Mouse (Mus musculus): ENCODE measurements around the gene Gzmd.
A peak's percentile ranks its signal among the peaks of the same experiment; 100 is the strongest.
"Not testable (repeated sequence)": the region's sequence is repeated elsewhere in the genome, so short reads cannot be mapped to it uniquely, and the experiment has no call there.

Gene Gzmd

DNA sequence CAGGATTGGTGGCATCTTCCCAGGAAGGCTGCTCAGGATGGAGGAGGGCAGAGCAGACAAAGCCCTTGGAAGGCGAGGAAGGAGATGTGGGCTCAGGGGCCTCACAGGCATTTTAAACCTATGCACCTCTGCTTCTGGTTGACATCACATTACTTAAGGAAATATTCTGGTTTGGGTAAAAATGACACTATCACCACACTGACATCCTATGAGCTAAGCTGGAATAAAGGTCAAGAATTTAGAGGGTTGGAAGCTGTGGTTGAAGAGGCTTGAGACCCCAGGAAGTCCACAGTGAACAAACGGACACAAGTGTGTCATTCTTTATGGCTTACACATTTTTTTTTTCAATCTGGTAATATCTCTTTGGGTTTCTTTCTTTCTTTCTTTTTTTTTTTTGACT, at the start of gene Gzmd:
Gene Gzmd, minus strand, starts transcription at position 101 of the 400 bp plus-strand sequence.
- DNase-seq (ENCODE audit: low spot score): not testable (repeated sequence)

DNA sequence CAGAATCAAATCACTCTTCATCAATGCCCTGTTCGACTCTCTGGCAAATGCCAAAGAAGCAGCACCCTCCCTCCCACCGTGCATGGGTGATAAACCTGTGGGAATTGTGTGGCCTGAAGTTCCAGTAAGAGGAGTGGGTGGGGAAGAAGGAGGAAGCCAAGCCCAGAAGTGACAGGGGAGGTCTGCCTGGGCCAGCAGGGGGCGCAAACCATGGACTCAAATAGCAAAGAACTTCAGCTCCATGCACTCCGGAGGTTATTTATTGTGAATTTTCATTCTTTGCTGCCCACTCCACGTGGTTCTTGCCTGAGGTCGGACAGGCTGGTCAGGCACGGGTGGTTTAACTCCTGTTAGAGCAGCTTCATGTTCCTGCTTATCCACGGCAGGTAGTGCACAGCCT, 45.2 kb upstream of the Gzmd start:
- DNase-seq (ENCODE audit: low spot score): peak; percentile 9

DNA sequence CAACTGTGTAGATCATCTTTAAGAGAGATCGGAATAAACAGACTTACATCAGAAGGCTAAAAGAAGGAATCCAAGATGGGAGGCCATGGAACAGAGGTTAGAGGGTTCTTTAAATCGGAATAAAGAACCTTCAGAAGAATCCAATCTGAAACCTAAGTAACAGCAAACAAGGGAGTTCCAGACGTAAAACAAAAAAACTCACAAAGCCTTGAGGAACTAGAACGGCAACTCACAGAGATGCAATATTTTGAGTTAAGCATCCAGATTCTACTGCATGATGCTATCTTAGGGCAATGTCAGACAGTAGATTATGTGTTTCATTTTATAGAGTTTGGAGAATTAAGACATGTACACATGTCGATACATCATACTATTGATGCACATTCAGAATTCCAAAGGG, 42.1 kb upstream of the Gzmd start, which contains the start of gene Gzmn:
Gene Gzmn, minus strand, starts transcription at position 101 of the 400 bp plus-strand sequence.
- DNase-seq (ENCODE audit: low spot score): no peak

DNA sequence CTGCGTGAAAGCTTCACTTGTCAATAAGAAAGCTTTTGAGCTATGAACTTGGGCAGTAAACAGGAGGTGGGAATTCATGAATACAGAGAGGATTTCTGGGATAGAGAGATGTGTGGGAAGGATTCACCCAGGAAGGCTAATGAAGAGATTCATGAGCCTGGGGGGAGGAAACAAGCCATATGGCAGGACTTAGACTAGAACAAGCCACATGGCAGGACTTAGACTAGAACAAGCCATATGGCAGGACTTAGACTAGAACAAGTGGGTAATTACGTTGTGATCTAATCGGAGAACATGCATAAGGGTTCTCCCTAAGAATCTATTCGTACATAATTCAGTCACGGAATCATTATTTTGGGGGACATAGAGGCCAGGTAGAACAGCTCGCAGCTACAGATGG, 41.0 kb upstream of the Gzmd start:
- no peak for DNase-seq (ENCODE audit: low spot score)

DNA sequence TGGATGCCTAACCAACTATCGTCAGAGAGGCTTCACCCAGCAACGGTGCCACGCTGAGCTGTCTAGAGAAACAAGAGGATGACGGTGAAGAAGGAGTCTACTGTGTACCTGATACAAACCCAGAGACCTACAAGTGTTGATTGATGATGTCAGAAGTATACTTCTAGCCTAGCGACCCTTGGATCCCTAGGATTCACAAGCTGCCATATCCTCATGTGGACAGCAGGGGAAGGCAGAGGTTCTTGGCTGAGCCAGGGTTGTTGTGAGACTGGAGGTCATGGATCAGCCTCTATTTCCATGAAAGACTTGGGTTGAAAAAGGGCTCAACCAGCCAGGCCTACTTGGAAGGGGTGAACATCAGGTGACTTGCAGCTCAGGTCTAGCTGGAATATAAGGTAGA, 40.3 kb upstream of the Gzmd start:
- DNase-seq (ENCODE audit: low spot score): no peak

DNA sequence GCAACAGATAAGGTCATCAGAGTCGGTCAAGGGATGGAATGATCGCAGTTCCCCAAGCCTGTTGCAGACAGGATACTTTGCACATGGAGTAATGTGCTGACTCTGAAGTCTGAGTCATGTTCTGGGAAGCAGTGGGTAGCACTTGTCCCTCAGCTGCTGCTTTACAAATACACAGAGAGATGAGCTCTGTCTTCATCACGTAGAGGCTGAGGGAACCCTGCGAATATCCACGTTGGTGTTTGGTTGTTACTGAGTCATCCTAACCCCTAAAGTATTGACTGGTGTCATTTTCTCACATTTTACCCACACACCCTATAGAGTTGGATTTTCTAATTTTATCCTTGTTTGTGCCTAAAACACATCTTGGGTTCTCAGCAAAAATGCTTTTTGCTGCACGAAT, 35.6 kb upstream of the Gzmd start:
- DNase-seq (ENCODE audit: low spot score): no peak

DNA sequence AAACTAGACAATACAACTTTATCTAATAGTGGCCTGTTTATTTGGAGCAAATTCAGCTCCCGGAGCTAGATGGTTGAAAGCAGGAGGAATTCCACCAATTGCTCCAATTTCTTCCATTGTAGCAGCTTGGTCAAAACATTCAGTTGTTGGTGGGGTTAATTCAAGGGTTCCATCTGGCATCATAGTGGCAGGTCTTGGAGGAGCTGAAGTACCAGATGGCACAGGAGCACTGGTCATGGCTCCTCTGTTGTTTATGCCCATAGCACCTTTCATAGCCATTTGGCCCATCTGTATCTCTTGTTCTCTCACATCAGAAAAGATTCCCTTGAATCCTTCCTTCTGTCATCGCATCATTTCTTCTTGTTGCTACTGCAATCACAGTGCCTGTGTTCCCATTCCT, 29.7 kb upstream of the Gzmd start:
- DNase-seq (ENCODE audit: low spot score): no peak

DNA sequence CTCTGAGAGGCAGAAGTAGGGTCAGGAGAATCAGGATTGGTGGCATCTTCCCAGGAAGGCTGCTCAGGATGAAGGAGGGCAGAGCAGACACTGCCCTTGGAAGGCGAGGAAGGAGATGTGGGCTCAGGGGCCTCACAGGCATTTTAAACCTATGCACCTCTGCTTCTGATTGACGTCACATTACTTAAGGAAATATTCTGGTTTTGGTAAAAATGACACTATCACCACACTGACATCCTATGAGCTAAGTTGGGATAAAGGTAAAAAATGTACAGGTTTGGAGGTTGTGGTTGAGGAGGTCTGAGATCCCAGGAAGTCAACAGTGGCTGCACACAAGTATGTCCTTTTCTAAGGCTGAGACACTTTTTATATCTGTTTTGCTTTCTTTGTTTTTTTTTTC, 27.1 kb upstream of the Gzmd start, which contains the start of gene Gzmg:
Gene Gzmg, minus strand, starts transcription at position 101 of the 400 bp plus-strand sequence.
- DNase-seq (ENCODE audit: low spot score): not testable (repeated sequence)

DNA sequence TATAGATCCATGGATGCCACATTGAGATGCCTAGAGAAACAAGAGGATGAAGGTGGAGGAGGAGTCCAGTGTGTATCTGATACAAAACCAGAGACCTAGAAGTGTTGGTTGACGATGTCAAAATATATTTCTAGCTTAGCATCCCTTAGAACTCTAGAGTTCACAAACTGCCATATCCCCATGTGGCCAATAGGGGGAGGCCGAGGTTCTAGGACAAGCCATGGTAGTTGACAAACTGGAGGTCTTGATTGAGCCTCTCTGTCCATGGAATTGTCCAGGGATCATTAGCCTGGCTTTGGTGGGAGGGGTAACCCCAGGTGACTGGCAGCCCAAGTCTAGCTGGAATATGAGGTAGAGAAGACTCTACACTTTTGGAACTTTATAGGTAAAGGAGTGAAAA, 22.9 kb upstream of the Gzmd start:
- DNase-seq (ENCODE audit: low spot score): no peak

DNA sequence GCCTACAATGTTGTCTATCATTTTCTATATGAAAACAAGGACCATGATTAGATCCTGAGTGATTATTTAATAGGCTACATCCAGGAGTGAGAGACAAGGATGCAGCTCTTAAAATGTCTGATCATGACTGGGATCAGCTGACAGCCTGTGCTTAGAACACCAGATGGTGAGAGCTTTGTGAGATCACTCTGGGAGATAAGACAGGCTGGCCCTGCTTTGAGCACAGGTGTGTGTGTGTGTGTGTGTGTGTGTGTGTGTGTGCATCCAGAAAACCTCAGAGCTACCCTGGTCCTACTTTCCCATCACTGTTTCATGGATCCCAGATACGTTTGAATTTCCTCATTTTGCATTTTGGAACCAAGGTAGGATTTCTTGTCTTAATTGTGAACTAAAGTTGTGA, 1.3 kb upstream of the Gzmd start:
- not testable (repeated sequence) for DNase-seq (ENCODE audit: low spot score)

DNA sequence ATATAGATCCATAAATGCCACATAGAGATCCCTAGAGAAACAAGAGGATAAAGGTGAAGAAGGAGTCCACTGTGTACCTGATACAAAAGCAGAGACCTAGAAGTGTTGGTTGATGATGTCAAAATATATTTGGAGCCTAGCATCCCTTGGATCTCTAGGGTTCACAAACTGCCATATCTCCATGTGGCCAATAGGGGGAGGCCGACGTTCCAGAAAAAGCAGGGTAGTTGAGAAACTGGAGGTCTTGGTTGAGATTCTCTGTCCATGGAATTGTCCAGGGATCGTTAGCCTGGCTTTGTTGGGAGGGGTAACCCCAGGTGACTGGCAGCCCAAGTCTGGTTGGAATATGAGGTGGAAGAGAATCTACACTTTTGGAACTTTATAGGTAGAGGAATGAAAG, 4.1 kb downstream of the Gzmd start:
- no peak for DNase-seq (ENCODE audit: low spot score)

DNA sequence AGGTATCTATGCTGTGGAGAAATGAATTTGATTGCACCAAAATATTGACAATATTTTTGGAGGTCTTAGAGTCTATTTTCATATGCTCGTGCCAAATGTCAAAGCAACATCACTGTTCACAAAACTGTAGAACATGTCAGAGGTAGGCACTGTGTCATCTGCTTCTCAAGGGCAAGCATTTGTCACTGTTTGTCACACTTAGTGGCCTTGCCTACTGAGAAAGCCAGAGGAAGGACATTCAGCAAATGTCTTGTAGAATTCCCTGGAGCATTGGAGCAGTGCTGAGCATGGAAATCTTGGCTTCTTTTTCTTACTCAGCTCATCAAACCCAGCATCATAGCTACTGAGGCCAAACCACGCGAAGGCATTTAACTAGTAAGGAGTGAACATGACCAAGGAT, 8.9 kb downstream of the Gzmd start:
- DNase-seq (ENCODE audit: low spot score): no peak

DNA sequence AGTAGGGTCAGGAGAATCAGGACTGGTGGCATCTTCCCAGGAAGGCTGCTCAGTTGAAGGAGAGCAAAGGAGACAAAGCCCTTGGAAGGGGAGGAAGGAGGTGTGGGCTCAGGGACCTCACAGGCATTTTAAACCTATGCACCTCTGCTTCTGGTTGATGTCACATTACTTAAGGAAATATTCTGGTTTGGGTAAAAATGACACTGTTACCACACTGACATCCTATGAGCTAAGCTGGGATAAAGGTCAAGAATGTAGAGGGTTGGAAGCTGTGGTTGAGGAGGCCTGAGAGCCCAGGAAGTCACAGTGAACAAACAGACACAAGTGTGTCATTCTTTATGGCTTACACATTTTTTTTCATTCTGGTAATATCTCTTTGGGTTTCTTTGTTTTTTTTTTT, 11.9 kb downstream of the Gzmd start, which contains the start of gene Gzme:
Gene Gzme, minus strand, starts transcription at position 101 of the 400 bp plus-strand sequence.
- no peak for DNase-seq (ENCODE audit: low spot score)

DNA sequence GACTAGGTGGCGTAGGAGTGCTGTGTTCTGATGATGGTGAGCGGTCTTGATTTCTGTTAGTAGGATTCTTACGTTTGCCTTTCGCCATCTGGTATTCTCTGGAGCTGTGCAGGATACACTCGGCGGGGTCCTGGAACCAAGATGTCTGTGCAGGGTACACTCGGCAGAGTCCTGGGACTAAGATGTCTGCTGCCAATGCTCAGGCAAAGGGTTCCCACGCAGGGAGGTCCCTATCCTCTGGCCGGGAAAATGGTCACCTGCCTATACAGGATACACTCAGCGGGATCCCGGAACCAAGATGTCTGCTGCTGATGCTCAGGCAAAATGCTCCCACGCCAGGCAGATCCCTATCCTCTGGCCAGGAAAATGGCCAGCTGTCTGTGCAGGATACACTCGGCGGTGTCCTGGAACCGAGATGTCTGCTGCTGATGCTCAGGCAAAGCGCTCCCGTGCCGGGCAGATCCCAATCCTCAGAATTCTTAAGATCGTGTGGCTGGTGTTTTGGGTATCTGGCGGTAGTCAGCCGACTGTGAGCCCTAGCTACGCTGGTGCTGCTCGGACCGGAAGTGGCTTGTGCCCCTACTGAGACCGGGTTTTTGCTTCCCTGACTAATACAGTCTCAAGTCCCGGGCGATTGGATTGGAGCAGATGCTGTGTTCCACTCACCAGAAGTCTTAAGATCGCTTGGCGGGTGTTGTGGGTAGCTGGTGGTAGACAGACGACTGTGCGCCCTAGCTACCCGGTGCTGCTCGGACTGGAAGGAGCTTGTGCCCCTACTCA, 16.7 kb downstream of the Gzmd start:
- DNase-seq (ENCODE audit: low spot score): not testable (repeated sequence)

DNA sequence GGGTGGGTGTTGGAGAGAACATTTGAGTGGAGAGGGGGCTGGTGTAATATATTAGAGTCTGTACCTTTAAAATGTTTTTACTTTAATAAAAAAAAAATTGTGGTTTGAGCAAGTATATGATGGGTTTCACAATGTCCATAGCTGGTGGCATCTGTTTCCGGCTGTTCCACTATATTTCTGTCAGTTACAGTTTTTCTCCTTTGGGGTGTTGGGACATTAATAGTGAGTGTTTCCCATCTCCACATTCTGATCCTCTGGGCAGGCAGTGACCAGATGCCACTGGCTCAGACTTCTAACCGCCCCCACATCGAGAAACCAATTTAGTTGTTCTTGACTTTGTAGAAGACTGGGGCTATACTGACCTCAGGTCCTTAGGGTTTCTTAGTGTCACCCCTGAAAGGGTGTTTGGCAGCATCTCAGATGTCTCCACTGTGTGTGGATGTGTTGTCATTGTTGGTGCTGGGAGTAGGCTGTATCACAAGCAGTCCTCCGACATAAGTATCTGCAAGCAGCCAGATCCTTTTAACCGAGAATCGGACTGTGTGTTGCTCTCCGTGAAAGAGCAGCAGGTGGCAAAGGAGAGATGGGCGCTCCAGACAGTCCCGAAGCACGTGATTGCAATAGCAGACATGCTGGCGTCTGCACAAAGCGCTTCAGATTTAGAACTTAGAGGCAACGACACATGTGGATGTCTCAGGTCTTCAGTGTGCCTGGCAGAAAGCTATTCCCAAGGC, 26.8 kb downstream of the Gzmd start:
- DNase-seq (ENCODE audit: low spot score): no peak

DNA sequence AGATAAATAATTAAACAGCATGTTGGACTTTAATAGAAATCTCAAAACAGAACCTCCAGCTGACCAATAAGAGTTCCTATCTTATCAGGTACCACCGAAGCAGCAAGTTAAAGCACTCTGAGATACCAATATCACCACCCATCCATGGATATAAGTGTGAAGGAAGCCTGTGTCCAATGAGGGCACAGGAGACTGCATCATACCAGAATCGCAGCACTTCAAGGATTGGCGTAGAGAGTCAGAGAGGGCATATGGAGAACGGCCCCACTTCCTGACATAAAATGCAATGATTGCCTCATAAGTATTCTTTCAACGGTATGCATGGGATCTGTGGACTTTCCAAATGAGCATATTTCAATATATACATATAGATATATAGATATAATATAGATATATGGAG, 27.4 kb downstream of the Gzmd start:
- no peak for DNase-seq (ENCODE audit: low spot score)

DNA sequence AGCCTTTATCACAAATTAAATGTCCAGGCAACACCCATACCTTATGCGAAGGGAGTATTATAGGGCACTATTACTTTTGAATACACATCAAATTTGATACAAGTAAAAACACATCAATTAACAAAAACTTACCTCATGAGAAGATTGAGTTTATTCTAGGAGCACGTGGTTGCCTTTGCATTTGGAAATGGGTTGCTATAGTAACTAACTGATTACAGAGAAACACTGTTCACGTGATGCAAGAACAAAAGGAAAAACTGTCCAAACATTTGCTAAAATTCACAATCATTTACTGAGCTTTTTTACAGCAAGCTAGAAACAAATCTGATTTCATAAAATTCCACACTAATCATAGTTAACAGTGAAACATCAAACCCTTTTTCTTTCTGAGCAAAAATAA, 29.0 kb downstream of the Gzmd start:
- DNase-seq (ENCODE audit: low spot score): no peak

DNA sequence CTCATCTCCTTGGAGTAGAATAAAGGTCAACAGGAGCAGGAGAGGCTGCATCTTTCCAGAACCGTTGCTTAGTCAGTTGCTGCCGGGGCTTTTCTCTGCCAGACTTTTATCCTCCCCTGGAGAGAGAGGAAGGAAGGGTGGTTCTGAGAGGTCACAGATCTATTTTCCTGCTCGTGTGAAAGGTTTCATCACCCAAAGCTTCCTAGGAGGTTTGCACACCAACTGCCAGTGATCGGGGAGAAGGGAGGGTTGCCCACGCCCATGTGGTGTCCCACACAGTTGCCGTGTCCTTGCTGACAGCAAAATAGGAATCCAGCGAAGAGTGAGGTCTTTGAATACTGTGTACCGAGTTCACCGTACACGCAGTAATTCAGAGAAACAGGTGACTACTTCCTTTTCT, 30.0 kb downstream of the Gzmd start, which contains the start of gene Ctsg:
Gene Ctsg, minus strand, starts transcription at position 189 of the 400 bp plus-strand sequence.
- DNase-seq (ENCODE audit: low spot score): no peak

DNA sequence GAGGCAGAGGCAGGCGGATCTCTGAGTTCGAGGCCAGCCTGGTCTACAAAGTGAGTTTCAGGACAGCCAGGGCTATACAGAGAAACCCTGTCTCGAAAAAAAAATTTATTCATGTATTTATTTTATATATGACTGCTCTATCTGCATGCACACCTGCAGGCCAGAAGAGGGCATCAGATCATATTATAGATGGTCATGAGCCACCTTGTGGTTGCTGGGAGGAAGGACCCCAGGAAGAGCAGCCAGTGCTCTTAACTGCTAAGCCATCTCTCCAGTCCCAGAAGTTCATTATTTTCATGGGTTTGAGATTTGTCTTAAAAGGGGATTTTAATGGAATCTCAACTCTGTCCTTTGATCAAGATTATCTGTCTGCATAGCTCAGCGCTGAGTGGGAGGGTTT, 33.5 kb downstream of the Gzmd start:
- no peak for DNase-seq (ENCODE audit: low spot score)

DNA sequence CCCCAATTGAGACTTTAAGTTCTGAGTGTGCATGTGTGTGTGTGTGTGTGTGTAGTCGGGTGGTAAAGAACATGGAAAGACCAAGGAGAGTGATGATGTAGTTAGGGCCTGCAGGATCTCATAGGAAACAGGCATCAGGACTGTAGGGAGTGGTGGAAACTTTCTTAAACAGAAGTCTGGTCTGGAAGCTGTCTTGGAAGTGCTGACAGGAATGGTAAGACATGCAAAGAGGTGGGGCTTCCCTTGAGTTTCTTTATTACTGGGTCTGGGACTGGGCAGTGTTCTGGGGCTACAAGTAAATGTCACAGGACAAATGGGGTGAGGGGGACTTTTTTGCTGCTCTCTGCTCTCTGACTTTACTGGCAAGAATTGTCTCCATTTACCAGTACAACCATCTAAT, 34.8 kb downstream of the Gzmd start:
- no peak for DNase-seq (ENCODE audit: low spot score)

DNA sequence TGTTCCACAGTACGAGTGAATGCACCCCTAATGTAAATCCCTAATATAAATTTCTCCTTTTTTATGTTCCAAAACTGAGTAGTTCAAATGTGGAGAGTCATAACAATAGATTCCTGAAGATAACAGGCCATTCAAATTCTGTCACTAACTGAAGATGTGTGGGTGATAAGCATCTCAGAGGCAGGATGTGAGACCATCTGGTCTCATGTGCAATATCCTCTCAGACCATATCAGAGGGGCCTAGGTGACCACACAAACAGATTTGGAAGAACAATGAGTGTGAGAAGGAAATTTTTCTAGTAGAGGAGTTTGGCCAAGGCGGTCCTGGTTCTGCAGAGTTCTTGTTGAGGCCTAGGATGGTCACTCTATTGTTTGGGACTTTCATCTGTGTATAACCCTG, 39.1 kb downstream of the Gzmd start:
- DNase-seq (ENCODE audit: low spot score): no peak

DNA sequence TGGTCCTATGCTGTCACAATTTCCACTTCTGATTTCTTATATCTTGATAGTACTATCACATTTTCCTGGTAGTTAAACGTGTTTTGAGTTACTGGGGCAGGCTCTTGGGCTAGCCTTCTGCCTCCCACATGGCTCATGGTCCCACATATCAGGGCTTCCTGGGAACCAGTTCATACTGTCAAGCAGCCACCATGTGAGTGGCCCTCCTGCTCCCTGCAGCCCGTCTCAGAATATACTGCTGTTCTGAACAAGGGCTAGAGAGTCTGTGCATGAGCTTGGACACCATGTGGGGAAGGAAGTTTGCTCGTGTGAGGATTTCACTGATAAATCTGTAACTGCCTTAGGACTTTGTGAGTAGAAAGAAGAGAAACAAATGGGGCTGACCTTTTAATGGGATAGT, 45.7 kb downstream of the Gzmd start:
- no peak for DNase-seq (ENCODE audit: low spot score)

DNA sequence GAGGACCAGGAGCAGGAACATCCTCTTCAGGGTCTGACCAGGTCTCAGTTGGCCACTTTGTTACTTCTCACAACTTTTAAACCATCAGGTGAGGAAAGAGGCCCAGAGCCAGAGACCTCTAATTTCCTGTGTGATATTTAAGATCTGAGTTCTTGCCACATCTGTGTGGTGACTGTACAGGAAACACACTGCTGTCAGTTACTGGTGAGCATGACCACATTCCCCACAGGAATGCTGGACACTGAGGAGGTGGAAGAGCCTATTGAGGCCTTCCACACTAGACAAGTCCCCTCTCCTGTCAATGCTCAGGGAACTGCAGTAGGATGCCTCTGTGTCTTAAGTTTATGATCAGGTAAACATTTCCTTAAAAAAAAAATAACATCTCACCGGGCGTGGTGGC, 47.2 kb downstream of the Gzmd start, which contains the start of gene Mcpt8:
Gene Mcpt8, minus strand, starts transcription at position 107 of the 400 bp plus-strand sequence.
- no peak for DNase-seq (ENCODE audit: low spot score)
